ENCODE assay signal across 8 mouse cellular contexts in genomic region chr1:64087657-64088603, GRCm38 (mm10). TPM values are rescaled to one million over a fixed set of nuclear protein-coding genes. Genes with fewer than 3 reads are reported as not detected.
DNase-seq lines count a peak whose midpoint lies in the region; ATAC-seq and TF ChIP-seq lines count a peak whose summit lies in the region.

No protein-coding gene starts in this region.

- peak overlapping the region; percentile 33 for H3K4me2 ChIP-seq in forebrain, embryonic 12.5 days
- peak overlapping the region; percentile 34 for H3K4me2 ChIP-seq in hindbrain, embryonic 13.5 days
- H3K4me2 ChIP-seq in limb, embryonic 14.5 days (replicated peaks; ENCODE audit: low read depth, low read length, severe bottlenecking), result peak overlapping the region; percentile 31
- H3K4me2 ChIP-seq in myocyte (ENCODE audit: low read depth), result peak overlapping the region; percentile 47

- no peak overlapping the region for H3K4me3 ChIP-seq in forebrain, embryonic 12.5 days (replicated peaks)
- no peak overlapping the region for H3K4me3 ChIP-seq in hindbrain, embryonic 13.5 days
- H3K4me3 ChIP-seq in limb, embryonic 14.5 days (replicated peaks; ENCODE audit: low read length), result no peak overlapping the region
- no peak overlapping the region for H3K4me3 ChIP-seq in myocyte

- H3K27me3 ChIP-seq in forebrain, embryonic 12.5 days, result no peaks in the 10 kb centered on the region
- no peaks in the 10 kb centered on the region for H3K27me3 ChIP-seq in hindbrain, embryonic 13.5 days
- no peaks in the 10 kb centered on the region for H3K27me3 ChIP-seq in limb, embryonic 14.5 days (ENCODE audit: control insufficient read depth, insufficient read depth, low read length)
- no peaks in the 10 kb centered on the region for H3K27me3 ChIP-seq in myocyte (ENCODE audit: control insufficient read depth, insufficient read depth, insufficient read length)

- 16% methylated on average over 17 of the region's 17 CpGs for WGBS in forebrain, embryonic 12.5 days
- 24% methylated on average over 17 of the region's 17 CpGs for WGBS in hindbrain, embryonic 13.5 days
- WGBS in limb, embryonic 14.5 days, result 10% methylated on average over 17 of the region's 17 CpGs

- peaks cover 98% of the 10 kb centered on the region for H3K79me2 ChIP-seq in myocyte (ENCODE audit: control insufficient read depth, insufficient read depth)

- peak; percentile 39; the same call in 1 of the 2 replicates for TF ChIP-seq CTCF in brain, embryonic 14.5 days (IDR thresholded peaks at IDR 0.05; ENCODE audit: borderline replicate concordance, extremely low read depth, insufficient read depth, insufficient read length)

- H3ac ChIP-seq in myocyte (ENCODE audit: control insufficient read depth, insufficient read length), result no peak overlapping the region

- H3K9me3 ChIP-seq in forebrain, embryonic 12.5 days, result no peaks in the 10 kb centered on the region
- H3K9me3 ChIP-seq in hindbrain, embryonic 13.5 days, result no peaks in the 10 kb centered on the region
- no peaks in the 10 kb centered on the region for H3K9me3 ChIP-seq in limb, embryonic 14.5 days (ENCODE audit: control insufficient read depth, low read length)

- no peak for DNase-seq in frontal cortex, postnatal 14 days (ENCODE audit: low spot score in 2 of 2)
- peak; percentile 94 for DNase-seq in brain, embryonic 14.5 days (ENCODE audit: low read depth)
- peak; percentile 62 for DNase-seq in limb, embryonic 14.5 days (ENCODE audit: low spot score)
- DNase-seq in thymus, postnatal 4 days, result peak; percentile 88

- H3K4me1 ChIP-seq in forebrain, embryonic 12.5 days, result peaks cover 36% of the 10 kb centered on the region
- peaks cover 81% of the 10 kb centered on the region for H3K4me1 ChIP-seq in hindbrain, embryonic 13.5 days (replicated peaks)
- H3K4me1 ChIP-seq in limb, embryonic 14.5 days (ENCODE audit: control insufficient read depth, insufficient read depth, low read length), result peaks cover 22% of the 10 kb centered on the region

- peak; percentile 41; the same call in 1 of the 2 replicates for ATAC-seq in frontal cortex, adult (ENCODE audit: low TSS enrichment)
- peak; percentile 90 for ATAC-seq in forebrain, embryonic 12.5 days (ENCODE audit: low FRiP score)
- ATAC-seq in hindbrain, embryonic 13.5 days (ENCODE audit: low FRiP score), result peak; percentile 78
- ATAC-seq in limb, embryonic 14.5 days (ENCODE audit: low FRiP score, low read depth), result peak; percentile 89

- TF ChIP-seq POLR2A in brain, embryonic 14.5 days (IDR thresholded peaks at IDR 0.05; ENCODE audit: borderline replicate concordance, extremely low read depth, insufficient read depth, insufficient read length, poor library complexity, severe bottlenecking), result no peak
- TF ChIP-seq POLR2A in limb, embryonic 14.5 days (IDR thresholded peaks at IDR 0.05; ENCODE audit: borderline replicate concordance, extremely low read depth, insufficient read depth, insufficient read length), result no peak
- TF ChIP-seq POLR2A in myocyte (IDR thresholded peaks at IDR 0.05; ENCODE audit: insufficient read length, low read depth), result no peak

- no peaks in the 10 kb centered on the region for H3K36me3 ChIP-seq in forebrain, embryonic 12.5 days (replicated peaks)
- H3K36me3 ChIP-seq in hindbrain, embryonic 13.5 days, result no peaks in the 10 kb centered on the region
- H3K36me3 ChIP-seq in limb, embryonic 14.5 days (ENCODE audit: control insufficient read depth, insufficient read depth, low read length), result no peaks in the 10 kb centered on the region
- H3K36me3 ChIP-seq in myocyte (ENCODE audit: control insufficient read depth, insufficient read depth), result no peaks in the 10 kb centered on the region

- no peak overlapping the region for H3K9ac ChIP-seq in forebrain, embryonic 12.5 days
- H3K9ac ChIP-seq in hindbrain, embryonic 13.5 days, result no peak overlapping the region
- H3K9ac ChIP-seq in limb, embryonic 14.5 days (ENCODE audit: low read depth, low read length, severe bottlenecking), result no peak overlapping the region

- peak overlapping the region; percentile 84 for H3K27ac ChIP-seq in forebrain, embryonic 12.5 days
- peak overlapping the region; percentile 74 for H3K27ac ChIP-seq in hindbrain, embryonic 13.5 days
- no peak overlapping the region for H3K27ac ChIP-seq in limb, embryonic 14.5 days (replicated peaks; ENCODE audit: low read depth, low read length)

TF ChIP-seq in myocyte, 11 proteins besides CTCF, POLR2A, EP300 and RAD21:
- TF ChIP-seq MYOD1 (IDR thresholded peaks at IDR 0.05; ENCODE audit: control insufficient read depth in 1 of 3, insufficient read length in 2 of 3, low read depth in 2 of 3) (peak in 1 of 3 experiments; percentile 33), SRF (IDR thresholded peaks at IDR 0.05; ENCODE audit: control insufficient read depth, insufficient read length, low read depth) (no peak)

RNA-seq across cellular contexts. Expression of gene Klf7, which starts 34.2 kb away (rescaled TPM):
- 25.8 and 42.7 TPM in 2 replicates for polyA plus RNA-seq in brain, embryonic 14.5 days (2012; rRNA removed)
- 40.7 and 46.9 TPM in 2 replicates for polyA plus RNA-seq in forebrain, embryonic 12.5 days (2016; fragmentation: Nextera tagmentation; extraction: Ambion mirVana)
- polyA plus RNA-seq in hindbrain, embryonic 13.5 days (2015; fragmentation: Nextera tagmentation; extraction: Ambion mirVana), result 93.3 and 100 TPM in 2 replicates
- polyA plus RNA-seq in limb, embryonic 14.5 days (2012; rRNA removed), result 9.7 and 10.2 TPM in 2 replicates
- polyA plus RNA-seq in limb, embryonic 14.5 days (2014; fragmentation: Nextera tagmentation; extraction: Ambion mirVana), result 17.3 and 18.7 TPM in 2 replicates
- polyA plus RNA-seq in myocyte (2012; fragmentation: generic; extraction: Trizol), result 3.9 TPM

Comparison
In these comparisons a context has a peak if more than half of its experiments do, and no peak if none do; other contexts are left out.
1. DNase-seq: peak in brain, embryonic 14.5 days (single experiment), limb, embryonic 14.5 days (single experiment) and thymus, postnatal 4 days (single experiment); none in frontal cortex, postnatal 14 days (0 of 2).
2. Peak in every context shown above with its lines, with median percentiles within 50 percentile points of each other: ATAC-seq and H3K4me2 ChIP-seq.